8 mouse cellular contexts compared by ENCODE assay signal in genomic region chr14:33250215-33250939, GRCm38 (mm10). TPM values are rescaled to one million over a fixed set of nuclear protein-coding genes. Genes with fewer than 3 reads are reported as not detected.
A peak's percentile ranks its signal among the peaks of the same experiment; 100 is the strongest.
DNase-seq lines count a peak whose midpoint lies in the region; ATAC-seq lines count a peak whose summit lies in the region.

No protein-coding gene starts in this region.

- peaks cover 27% of the 10 kb centered on the region for H3K4me1 ChIP-seq in forebrain, embryonic 10.5 days

- peaks cover 49% of the 10 kb centered on the region for H3K27me3 ChIP-seq in forebrain, embryonic 10.5 days (ENCODE audit: poor library complexity, severe bottlenecking)

- peak overlapping the region; percentile 58 for H3K4me3 ChIP-seq in forebrain, embryonic 10.5 days

- no peaks in the 10 kb centered on the region for H3K9me3 ChIP-seq in forebrain, embryonic 10.5 days

- H3K36me3 ChIP-seq in forebrain, embryonic 10.5 days (replicated peaks): no peaks in the 10 kb centered on the region

- peak; percentile 32; the same call in 1 of the 2 replicates for ATAC-seq in megakaryocyte-erythroid progenitor cell, adult 5-6 weeks (replicated peaks; ENCODE audit: low FRiP score, low TSS enrichment, poor library complexity, severe bottlenecking)

- under 1% methylated on average over 30 of the region's 30 CpGs for WGBS in forebrain, embryonic 10.5 days

- H3K27ac ChIP-seq in forebrain, embryonic 10.5 days: no peak overlapping the region; the same call in 1 of the 2 replicates

- intact Hi-C loops in heart, postnatal 14 days (cut with DNase I): no loop called here
- intact Hi-C loops in left cerebral cortex, postnatal 36 days (cut with DNase I): no loop called here

- DNase-seq in ES-CJ7 (ENCODE audit: low read depth, low spot score): peak; percentile 27
- DNase-seq in adrenal gland, postnatal 36 days: peak; percentile 68
- peak; percentile 38 for DNase-seq in forebrain, embryonic 10.5 days (ENCODE audit: extremely low spot score, low spot score)
- DNase-seq in heart, postnatal 14 days: peak; percentile 19 to 27
- peak; percentile 52 to 68 for DNase-seq in kidney, postnatal 4 days
- DNase-seq in urinary bladder, postnatal 14 days (ENCODE audit: low spot score): peak; percentile 43
- no peak for DNase-seq in left cerebral cortex, postnatal 36 days (ENCODE audit: low spot score in 2 of 2)

RNA-seq across cellular contexts. Expression of gene Arhgap22, which starts 36.6 kb away (rescaled TPM):
- 1 to 10 TPM; 3.6 to 5.3 TPM for total RNA-seq in adrenal gland, postnatal 36 days (2021)
- polyA plus RNA-seq in forebrain, embryonic 10.5 days (2016; fragmentation: Nextera tagmentation; extraction: Ambion mirVana): 2.3 and 2.5 TPM in 2 replicates
- total RNA-seq in heart, postnatal 14 days (2021): 1 to 10 TPM in 1 of 2 experiments, under 1 TPM in 1; 0.95 to 1.0 TPM
- total RNA-seq in megakaryocyte-erythroid progenitor cell, adult 5-6 weeks (2014; fragmentation: Nextera tagmentation): not detected in 2 replicates
- not detected in 2 replicates for total RNA-seq in megakaryocyte-erythroid progenitor cell, adult 5-6 weeks (2017)
- 10 to 100 TPM; 10.8 to 12.4 TPM for total RNA-seq in left cerebral cortex, postnatal 36 days (2021)

Comparison
In these comparisons a context has a peak if more than half of its experiments do, and no peak if none do; other contexts are left out.
1. DNase-seq: peak in ES-CJ7 (single experiment), adrenal gland, postnatal 36 days (2 of 2), forebrain, embryonic 10.5 days (single experiment), heart, postnatal 14 days (2 of 2), kidney, postnatal 4 days (2 of 2) and urinary bladder, postnatal 14 days (single experiment); none in left cerebral cortex, postnatal 36 days (0 of 2).